Mouse (Mus musculus) layer of hippocampus, postnatal 25 days (tissue): Measurements from ENCODE around the gene Sept12. TPM values are rescaled to one million over a fixed set of nuclear protein-coding genes. Genes with fewer than 3 reads are reported as not detected.

Experiments
- DNase-seq, 2 experiments: peaks; one replicate each; pipeline ENCODE4 v3.0.0; 2022; ENCODE audit warnings: mixed read lengths in 2 of 2, low spot score in 1 of 2; ENCODE audit errors: extremely low spot score in 1 of 2
- total RNA-seq, 2 experiments: library from RNA; stranded (reverse); gene quantifications; 2 replicates each; pipeline ENCODE4 v1.2.3; 2021

Gene Sept12
- total RNA-seq, 2 experiments from 2014 or later = not detected

DNA sequence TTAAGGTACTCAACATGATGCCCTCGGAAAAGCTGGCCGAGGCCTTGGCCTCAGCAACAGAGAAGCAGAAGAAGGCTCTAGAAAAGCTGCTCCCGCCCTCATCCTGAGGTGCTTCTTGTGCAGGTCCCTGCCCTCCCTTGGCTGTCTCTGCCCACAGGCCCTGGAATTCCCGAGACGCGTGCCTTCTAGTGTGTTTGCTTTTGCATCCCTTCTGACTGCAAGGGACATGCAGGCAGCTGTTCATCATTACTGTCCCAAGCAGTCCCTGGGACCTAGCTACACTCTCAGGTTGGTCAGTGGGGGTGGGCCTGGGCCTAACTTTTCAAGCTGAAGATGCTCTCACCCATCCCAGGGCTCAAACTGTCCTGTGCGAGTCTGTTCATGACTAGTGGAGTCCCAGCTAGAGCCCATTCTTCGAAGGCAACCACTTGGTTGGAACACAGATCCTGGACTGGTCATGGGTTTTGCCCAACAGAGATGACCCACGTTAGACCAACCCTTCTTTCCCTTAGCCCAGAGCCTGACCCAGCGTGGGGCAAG is 57.3 kb downstream of the Sept12 start:
- DNase-seq = no peak

DNA sequence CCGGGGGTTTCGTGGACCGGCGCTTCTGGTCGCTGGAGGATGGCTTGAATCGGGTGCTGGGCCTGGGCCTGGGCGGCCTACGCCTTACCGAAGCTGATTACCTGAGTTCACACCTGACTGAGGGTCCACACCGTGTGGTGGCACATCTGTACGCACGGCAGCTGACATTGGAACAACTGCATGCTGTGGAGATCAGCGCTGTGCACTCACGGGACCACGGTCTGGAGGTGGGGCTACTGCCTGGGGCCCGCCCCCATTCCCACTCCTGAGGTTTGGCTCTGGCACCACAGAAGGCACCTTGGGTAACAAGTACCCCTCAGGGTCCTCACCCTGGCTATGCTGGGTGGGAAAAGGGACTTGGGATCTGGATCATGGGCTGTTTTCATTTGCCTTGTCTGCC is 58.2 kb downstream of the Sept12 start:
- DNase-seq = peak in 1 of 2 experiments; percentile 37

DNA sequence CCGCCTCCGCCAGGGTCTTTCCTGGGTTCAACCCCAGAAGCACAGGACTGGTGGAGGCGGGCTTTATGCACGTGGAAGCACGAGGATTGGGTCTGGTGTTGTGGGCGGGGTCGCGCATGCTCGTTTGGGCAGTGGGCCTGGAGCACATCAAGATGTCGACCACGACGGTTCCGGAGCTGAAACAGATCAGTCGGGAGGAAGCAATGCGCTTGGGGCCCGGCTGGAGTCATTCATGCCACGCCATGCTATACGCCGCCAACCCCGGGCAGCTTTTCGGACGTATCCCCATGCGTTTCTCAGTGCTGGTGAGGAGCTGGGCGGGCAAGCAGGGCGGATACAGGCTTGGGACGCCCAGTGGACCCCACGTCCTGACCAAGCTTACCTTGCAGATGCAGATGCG is 58.7 kb downstream of the Sept12 start:
- DNase-seq = peak; percentile 88 to 96

DNA sequence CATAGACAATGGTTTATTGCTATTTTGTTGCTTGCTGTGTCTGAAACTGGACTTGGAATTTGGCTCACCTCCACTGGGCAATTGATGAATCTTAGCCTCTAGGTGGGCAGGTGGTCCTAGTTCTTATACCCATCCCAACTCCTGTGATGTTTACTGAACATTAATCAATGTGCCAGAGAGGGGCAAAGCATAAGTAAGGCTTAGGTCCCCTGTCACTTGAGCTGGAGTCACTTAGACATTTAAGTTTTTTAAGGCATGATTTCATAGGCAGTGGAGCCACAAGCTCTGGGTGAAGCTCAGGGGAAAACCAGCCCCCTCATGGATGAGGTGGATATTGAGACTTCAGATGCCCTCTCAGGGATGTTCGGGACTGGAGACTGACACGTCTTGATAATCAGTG is 59.2 kb downstream of the Sept12 start, which contains the start of gene Nudt16l1:
Nudt16l1 (plus strand) TSS at position 301 of the 400 bp plus-strand sequence.
- no peak for DNase-seq

DNA sequence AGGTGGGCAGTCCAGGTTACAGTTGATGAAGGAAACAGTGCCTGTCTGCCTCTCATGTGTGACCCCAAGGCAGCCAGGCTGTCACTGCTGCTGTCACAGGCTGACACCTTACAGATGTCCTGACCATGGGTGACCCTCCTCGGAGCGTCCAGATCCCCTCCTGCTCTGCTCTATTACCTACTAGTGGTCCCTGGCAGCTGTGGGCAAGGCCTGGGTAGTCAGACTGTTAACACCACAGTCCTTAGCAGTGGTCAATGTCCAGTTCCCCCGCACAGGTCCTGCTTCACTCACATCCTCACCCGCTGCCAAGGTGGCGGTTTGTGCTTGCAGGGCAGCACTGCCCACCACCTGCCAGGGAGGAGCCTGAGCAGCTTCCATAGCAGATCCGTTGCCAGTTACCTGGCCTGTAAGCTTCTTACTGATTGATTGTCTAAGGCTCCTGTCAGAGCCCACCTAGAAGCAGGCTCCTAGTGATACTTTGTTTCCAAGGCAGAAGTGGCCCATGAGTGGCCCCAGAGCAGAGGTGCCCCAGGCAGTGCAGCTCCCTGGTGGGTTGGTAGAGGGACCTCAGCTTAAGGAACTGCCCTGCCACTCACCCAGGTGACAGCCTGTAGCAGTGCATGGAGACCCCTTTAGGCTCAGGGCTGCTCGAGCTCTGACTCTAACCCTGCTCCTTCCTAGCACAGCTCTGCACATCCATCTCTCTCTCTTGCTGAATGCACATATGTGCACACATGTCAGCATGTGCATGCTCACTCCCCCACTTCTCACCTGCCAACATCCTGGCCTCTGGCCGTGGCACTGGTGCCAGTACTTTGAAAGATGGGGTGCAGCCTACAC is 60.1 kb downstream of the Sept12 start:
- DNase-seq = no peak

Other genes starting within 250 kb of the Sept12 start
- gene Cdip1, start 207.6 kb downstream of the Sept12 start, total RNA-seq = 100 to 1,000 TPM; 237 to 239 TPM
- gene 4930562C15Rik, start 162.4 kb downstream of the Sept12 start, total RNA-seq = not detected
- 100 to 1,000 TPM in 1 of 2 experiments, 10 to 100 TPM in 1; 93.5 to 103 TPM for gene Ubald1, start 117.5 kb downstream of the Sept12 start, total RNA-seq
- 100 to 1,000 TPM; 219 to 221 TPM for gene Mgrn1, start 111.6 kb downstream of the Sept12 start, total RNA-seq
- gene Nudt16l1, start 59.1 kb downstream of the Sept12 start, total RNA-seq = 10 to 100 TPM; 68.8 to 78.4 TPM
- 10 to 100 TPM; 59.7 to 74.3 TPM for gene Anks3, start 33.6 kb downstream of the Sept12 start, total RNA-seq
- not detected for gene Smim22, start 9.4 kb upstream of the Sept12 start, total RNA-seq
- 100 to 1,000 TPM; 361 to 407 TPM for gene Rogdi, start 15.7 kb upstream of the Sept12 start, total RNA-seq
- gene Glyr1, start 52.0 kb upstream of the Sept12 start, total RNA-seq = 100 to 1,000 TPM; 135 to 138 TPM
- 10 to 100 TPM; 41.4 to 42.1 TPM for gene Ubn1, start 52.2 kb upstream of the Sept12 start, total RNA-seq
- 1 to 10 TPM; 1.3 to 1.6 TPM for gene Ppl, start 134.6 kb upstream of the Sept12 start, total RNA-seq
- 1 to 10 TPM; 5.8 to 6.7 TPM for gene Sec14l5, start 149.3 kb upstream of the Sept12 start, total RNA-seq
- 10 to 100 TPM in 1 of 2 experiments, 1 to 10 TPM in 1; 9.7 to 12.9 TPM for gene Nagpa, start 206.2 kb upstream of the Sept12 start, total RNA-seq
- gene AU021092, start 224.4 kb upstream of the Sept12 start, total RNA-seq = 1 to 10 TPM; 4.8 to 5.9 TPM
- 10 to 100 TPM; 27.1 to 31.7 TPM for gene Alg1, start 235.8 kb upstream of the Sept12 start, total RNA-seq